Mouse (Mus musculus) liver, embryonic 13.5 days (tissue): ENCODE data around the gene Dram1. TPM values are rescaled to one million over a fixed set of nuclear protein-coding genes. Genes with fewer than 3 reads are reported as not detected.

Experiments
- ATAC-seq: fragments of 200-750 bp; cut with Nextera tagmentation; 2 replicates; pipeline ENCODE4 v1.8.0; 2017; ENCODE audit warnings: low read depth, mild to moderate bottlenecking, moderate number of reproducible peaks, moderate library complexity
- DNase-seq: peaks from one replicate; pipeline ENCODE4 v3.0.0; 2022
- H3K27ac ChIP-seq: fragments of 300-500 bp; sonication (generic); 2 replicates; pipeline ENCODE4 v1.5.1; 2015; ENCODE audit warnings: moderate library complexity, mild to moderate bottlenecking, inconsistent platforms
- H3K27me3 ChIP-seq: fragments of 300-500 bp; sonication (generic); 2 replicates; pipeline ENCODE4 v1.6.1; 2015; ENCODE audit warnings: mild to moderate bottlenecking, inconsistent platforms
- H3K36me3 ChIP-seq: fragments of 300-500 bp; sonication (generic); 2 replicates; pipeline ENCODE4 v1.6.1; 2015; ENCODE audit warnings: mild to moderate bottlenecking, inconsistent platforms
- H3K4me1 ChIP-seq: fragments of 300-500 bp; sonication (generic); replicated peaks from 2 replicates; pipeline ENCODE4 v1.6.1; 2015; ENCODE audit warnings: inconsistent platforms
- H3K4me2 ChIP-seq: fragments of 300-500 bp; sonication (generic); 2 replicates; pipeline ENCODE4 v1.6.1; 2015; ENCODE audit warnings: inconsistent platforms, mild to moderate bottlenecking, moderate library complexity
- H3K4me3 ChIP-seq: fragments of 300-500 bp; sonication (generic); replicated peaks from 2 replicates; pipeline ENCODE4 v1.5.1; 2015; ENCODE audit warnings: mild to moderate bottlenecking, inconsistent platforms
- H3K9ac ChIP-seq: fragments of 300-500 bp; sonication (generic); 2 replicates; pipeline ENCODE4 v1.6.1; 2015; ENCODE audit warnings: mild to moderate bottlenecking, inconsistent platforms
- H3K9me3 ChIP-seq: fragments of 300-500 bp; sonication (generic); replicated peaks from 2 replicates; pipeline ENCODE4 v1.6.1; 2016; ENCODE audit warnings: inconsistent platforms
- WGBS: fragments of 180-500 bp; shearing (Covaris S2); methylation state at CpG from one replicate; pipeline ENCODE4 v1.1.7; 2015; ENCODE audit not compliant: insufficient replicate concordance; 5-methylcytosine and 5-hydroxymethylcytosine counted together
- polyA plus RNA-seq: library from polyadenylated mRNA; unstranded; fragments of >200 nt; fragmentation: Nextera tagmentation; extraction: Ambion mirVana; gene quantifications from 2 replicates; pipeline ENCODE4 v1.2.1, GENCODE M21; 2015

Gene Dram1
- polyA plus RNA-seq, 1 experiment from 2014 or later: 0.77 TPM

DNA sequence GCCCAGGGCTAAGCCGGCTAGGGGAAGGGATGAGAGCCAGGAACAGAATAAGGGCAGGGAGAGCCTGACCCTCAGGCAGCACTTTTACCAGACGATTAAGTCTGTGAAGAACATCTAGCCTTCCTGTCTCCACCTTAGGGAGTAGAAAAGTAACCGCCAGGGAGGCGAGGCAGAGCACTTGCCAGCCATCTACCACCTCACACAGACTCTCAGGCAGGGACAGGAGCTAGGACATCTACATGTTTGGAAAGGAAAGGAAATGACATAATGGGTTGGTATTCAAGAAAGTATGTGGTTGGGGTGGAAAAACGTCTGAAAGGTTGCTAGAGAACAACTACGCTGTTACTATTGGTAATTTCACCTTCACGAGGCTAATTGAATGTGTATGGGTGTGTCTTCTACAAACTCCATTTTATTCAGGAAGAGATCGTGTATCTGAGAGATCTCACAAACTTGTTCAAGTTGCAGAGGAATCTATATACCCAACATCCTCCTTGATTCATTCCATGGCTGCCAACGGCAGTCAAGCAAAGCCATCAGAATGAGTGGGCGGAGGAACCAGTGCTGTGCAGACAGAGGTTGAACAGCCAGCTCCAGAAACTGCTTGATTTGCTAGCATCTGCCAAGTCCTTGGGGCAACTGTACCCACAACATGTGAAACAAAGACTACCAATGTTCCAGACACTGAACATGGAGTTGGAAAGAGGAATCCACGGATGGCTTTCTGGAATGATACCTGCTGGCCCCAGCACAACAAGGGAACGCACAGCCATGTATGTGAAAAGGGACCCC, 32.2 kb downstream of the Dram1 start:
- Histone ChIP-seq H3K36me3 (no peaks in the 10 kb centered on the region), H3K9me3 (no peaks in the 10 kb centered on the region), H3K4me2 (no peak overlapping the region), H3K9ac (no peak overlapping the region), H3K4me3 (no peak overlapping the region), H3K27ac (no peak overlapping the region), H3K27me3 (no peaks in the 10 kb centered on the region), H3K4me1 (peaks cover 5% of the 10 kb centered on the region; the same call in 1 of the 2 replicates)
- ATAC-seq (no peak), DNase-seq (no peak)
- WGBS: 54% methylated on average over 12 of the region's 12 CpGs

- Histone ChIP-seq H3K9me3 (no peaks in the 10 kb centered on the region), H3K27ac (no peak overlapping the region), H3K4me3 (no peak overlapping the region), H3K4me2 (no peak overlapping the region), H3K9ac (no peak overlapping the region), H3K27me3 (no peaks in the 10 kb centered on the region), H3K36me3 (no peaks in the 10 kb centered on the region), H3K4me1 (no peaks in the 10 kb centered on the region)
- no peak for ATAC-seq
- DNase-seq: no peak
- 31% methylated on average over 11 of the region's 11 CpGs for WGBS
Measured at GRCm38 (mm10) chr10:88345899-88346401, 32.9 kb downstream of the Dram1 start.

GRCm38 (mm10) chr10:88341368-88341767, 37.5 kb downstream of the Dram1 start:
- no peak overlapping the region for H3K9ac ChIP-seq
- no peak for ATAC-seq
- no peak overlapping the region for H3K4me2 ChIP-seq
- no peak overlapping the region for H3K4me3 ChIP-seq
- no peaks in the 10 kb centered on the region for H3K9me3 ChIP-seq
- H3K27ac ChIP-seq: no peak overlapping the region
- no peaks in the 10 kb centered on the region for H3K4me1 ChIP-seq
- no peak for DNase-seq
- WGBS: 68% methylated on average over 6 of the region's 6 CpGs
- no peaks in the 10 kb centered on the region for H3K36me3 ChIP-seq
- no peaks in the 10 kb centered on the region for H3K27me3 ChIP-seq

DNA sequence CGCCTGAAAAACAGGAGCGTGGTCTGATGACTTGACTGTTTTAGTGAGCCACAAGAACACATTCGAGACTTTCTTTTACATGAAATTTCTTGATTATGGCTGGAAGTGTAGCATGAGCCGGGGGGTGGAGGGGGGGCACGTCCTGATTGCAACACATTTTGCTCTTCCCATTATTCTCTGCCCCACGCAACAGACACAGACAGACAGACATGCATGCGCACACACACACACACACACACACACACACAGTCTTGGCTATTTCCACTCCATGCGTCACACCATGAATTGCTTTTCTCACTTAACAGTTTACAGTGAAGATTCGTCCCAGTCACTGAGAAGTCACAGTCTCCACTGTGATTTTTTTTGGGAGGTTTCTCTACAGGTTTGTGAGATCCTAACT, 38.2 kb downstream of the Dram1 start:
- ATAC-seq (no peak), DNase-seq (no peak)
- H3K4me2 ChIP-seq: no peak overlapping the region
- no peaks in the 10 kb centered on the region for H3K36me3 ChIP-seq
- no peaks in the 10 kb centered on the region for H3K4me1 ChIP-seq
- 67% methylated on average over 9 of the region's 9 CpGs for WGBS
- no peak overlapping the region for H3K4me3 ChIP-seq
- no peaks in the 10 kb centered on the region for H3K27me3 ChIP-seq
- no peaks in the 10 kb centered on the region for H3K9me3 ChIP-seq
- H3K9ac ChIP-seq: no peak overlapping the region
- H3K27ac ChIP-seq: no peak overlapping the region

DNA sequence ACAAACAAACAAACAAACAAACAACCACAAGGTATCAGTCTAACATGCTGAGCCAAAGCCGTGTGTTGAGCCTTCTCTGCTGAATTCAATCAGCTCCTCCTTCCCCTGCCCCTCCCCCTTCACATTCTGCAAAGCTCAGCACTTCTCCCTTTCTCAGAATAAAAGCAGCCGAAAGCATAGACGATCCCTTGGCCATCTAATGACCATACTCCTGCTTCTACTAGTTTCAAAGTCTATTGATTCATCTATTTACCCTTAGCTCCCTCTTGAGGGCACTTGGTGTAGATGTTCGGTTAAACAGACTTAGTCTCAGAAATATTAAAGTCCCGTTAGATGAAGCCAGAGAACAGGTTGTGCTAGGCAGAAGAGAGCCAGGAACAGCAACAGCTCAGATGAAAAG, 48.2 kb downstream of the Dram1 start:
- no peaks in the 10 kb centered on the region for H3K36me3 ChIP-seq
- H3K27me3 ChIP-seq: no peaks in the 10 kb centered on the region
- DNase-seq: no peak
- 24% methylated on average over 5 of the region's 5 CpGs for WGBS
- no peak for ATAC-seq
- H3K27ac ChIP-seq: no peak overlapping the region
- no peak overlapping the region for H3K9ac ChIP-seq
- H3K4me3 ChIP-seq: no peak overlapping the region
- no peaks in the 10 kb centered on the region for H3K9me3 ChIP-seq
- no peaks in the 10 kb centered on the region for H3K4me1 ChIP-seq
- H3K4me2 ChIP-seq: no peak overlapping the region

- ATAC-seq: no peak
- DNase-seq: no peak
- 53% methylated on average over 4 of the region's 4 CpGs for WGBS
Measured at GRCm38 (mm10) chr10:88328056-88328450, 50.8 kb downstream of the Dram1 start.

GRCm38 (mm10) chr10:88327160-88328055, 51.5 kb downstream of the Dram1 start:
- H3K9ac ChIP-seq: no peak overlapping the region
- no peak overlapping the region for H3K4me3 ChIP-seq
- no peaks in the 10 kb centered on the region for H3K9me3 ChIP-seq
- 42% methylated on average over 11 of the region's 11 CpGs for WGBS
- H3K27me3 ChIP-seq: no peaks in the 10 kb centered on the region
- H3K27ac ChIP-seq: no peak overlapping the region
- H3K36me3 ChIP-seq: no peaks in the 10 kb centered on the region
- H3K4me1 ChIP-seq: no peaks in the 10 kb centered on the region
- ATAC-seq: peak; percentile 53; the same call in 1 of the 2 replicates
- peak; percentile 30 for DNase-seq
- H3K4me2 ChIP-seq: no peak overlapping the region

More at GRCm38 (mm10) chr10:88328056-88328450, 50.8 kb downstream of the Dram1 start:
- no peak overlapping the region for H3K9ac ChIP-seq
- no peak overlapping the region for H3K27ac ChIP-seq
- H3K9me3 ChIP-seq: no peaks in the 10 kb centered on the region
- H3K4me1 ChIP-seq: no peaks in the 10 kb centered on the region
- H3K27me3 ChIP-seq: no peaks in the 10 kb centered on the region
- no peak overlapping the region for H3K4me3 ChIP-seq
- H3K4me2 ChIP-seq: no peak overlapping the region
- H3K36me3 ChIP-seq: no peaks in the 10 kb centered on the region

DNA sequence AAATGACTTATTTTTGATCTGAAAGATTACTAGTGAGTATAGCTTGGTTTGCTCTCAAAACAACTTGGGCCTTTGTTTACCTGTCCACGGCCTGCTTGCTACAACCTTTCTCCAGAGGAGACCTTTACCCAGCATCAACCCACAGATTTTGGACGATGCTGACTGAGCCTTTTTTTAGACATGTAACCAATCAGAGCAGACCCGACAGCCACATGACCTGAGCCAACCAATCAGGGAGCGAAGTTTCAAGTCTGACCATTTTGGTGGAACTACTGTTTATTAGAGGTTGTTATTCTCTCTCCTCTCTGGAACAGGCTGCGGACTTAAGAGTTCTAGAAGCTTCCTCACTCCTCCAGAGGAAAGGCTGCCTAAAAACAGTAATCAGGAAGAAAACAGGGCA, 57.1 kb downstream of the Dram1 start:
- H3K4me1 ChIP-seq: no peaks in the 10 kb centered on the region
- H3K4me3 ChIP-seq: no peak overlapping the region
- no peaks in the 10 kb centered on the region for H3K27me3 ChIP-seq
- WGBS: 66% methylated on average over 5 of the region's 5 CpGs
- ATAC-seq: no peak
- H3K27ac ChIP-seq: no peak overlapping the region
- no peak overlapping the region for H3K9ac ChIP-seq
- H3K9me3 ChIP-seq: no peaks in the 10 kb centered on the region
- DNase-seq: no peak
- no peaks in the 10 kb centered on the region for H3K36me3 ChIP-seq
- H3K4me2 ChIP-seq: no peak overlapping the region

GRCm38 (mm10) chr10:88320714-88321416, 58.0 kb downstream of the Dram1 start:
- Histone ChIP-seq H3K27me3 (no peaks in the 10 kb centered on the region), H3K4me2 (no peak overlapping the region), H3K27ac (no peak overlapping the region), H3K4me3 (no peak overlapping the region), H3K9me3 (no peaks in the 10 kb centered on the region), H3K4me1 (no peaks in the 10 kb centered on the region), H3K9ac (no peak overlapping the region), H3K36me3 (no peaks in the 10 kb centered on the region)
- 44% methylated on average over 12 of the region's 12 CpGs for WGBS
- ATAC-seq: no peak
- no peak for DNase-seq

DNA sequence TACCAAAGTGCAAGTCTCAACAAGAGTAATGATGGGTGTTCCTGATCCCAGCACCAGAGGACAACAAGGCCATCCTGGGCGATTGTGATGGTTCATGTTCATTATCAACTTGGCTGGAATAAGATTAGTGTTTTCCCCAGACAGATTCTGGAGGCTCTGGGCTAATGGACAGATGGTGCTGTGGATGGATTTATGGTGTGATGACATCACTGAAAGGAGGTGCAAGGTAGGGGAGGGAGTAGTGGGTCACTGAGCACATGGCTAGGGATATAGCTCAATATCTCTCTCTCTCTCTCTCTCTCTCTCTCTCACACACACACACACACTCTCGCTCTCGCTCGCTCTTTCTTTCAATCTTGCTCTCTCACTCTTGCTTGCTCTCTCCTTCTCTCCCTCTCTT, 60.7 kb downstream of the Dram1 start:
- Histone ChIP-seq H3K9me3 (no peaks in the 10 kb centered on the region), H3K4me2 (no peak overlapping the region), H3K9ac (no peak overlapping the region), H3K36me3 (no peaks in the 10 kb centered on the region), H3K4me3 (no peak overlapping the region), H3K27me3 (no peaks in the 10 kb centered on the region), H3K27ac (no peak overlapping the region), H3K4me1 (no peaks in the 10 kb centered on the region)
- WGBS: 79% methylated on average over 4 of the region's 4 CpGs
- ATAC-seq (no peak), DNase-seq (no peak)

GRCm38 (mm10) chr10:88317151-88317550, 61.7 kb downstream of the Dram1 start:
- H3K4me2 ChIP-seq: no peak overlapping the region
- H3K27me3 ChIP-seq: no peaks in the 10 kb centered on the region
- ATAC-seq: no peak
- H3K27ac ChIP-seq: no peak overlapping the region
- DNase-seq: no peak
- H3K9ac ChIP-seq: no peak overlapping the region
- 66% methylated on average over 5 of the region's 5 CpGs for WGBS
- H3K9me3 ChIP-seq: no peaks in the 10 kb centered on the region
- no peaks in the 10 kb centered on the region for H3K4me1 ChIP-seq
- no peaks in the 10 kb centered on the region for H3K36me3 ChIP-seq
- H3K4me3 ChIP-seq: no peak overlapping the region
